Mouse (Mus musculus) T-helper 1 cell (primary cell): ENCODE measurements around the gene Nfu1.

ENCODE experiments used
- in situ Hi-C: fragments of 300-600 bp; cut with MboI, MseI; formaldehyde crosslinking; loops from one replicate; pipeline ENCODE4 v1.15.1; 2025; ENCODE audit warnings: high pct_unique_total_duplicates

Gene Nfu1

DNA sequence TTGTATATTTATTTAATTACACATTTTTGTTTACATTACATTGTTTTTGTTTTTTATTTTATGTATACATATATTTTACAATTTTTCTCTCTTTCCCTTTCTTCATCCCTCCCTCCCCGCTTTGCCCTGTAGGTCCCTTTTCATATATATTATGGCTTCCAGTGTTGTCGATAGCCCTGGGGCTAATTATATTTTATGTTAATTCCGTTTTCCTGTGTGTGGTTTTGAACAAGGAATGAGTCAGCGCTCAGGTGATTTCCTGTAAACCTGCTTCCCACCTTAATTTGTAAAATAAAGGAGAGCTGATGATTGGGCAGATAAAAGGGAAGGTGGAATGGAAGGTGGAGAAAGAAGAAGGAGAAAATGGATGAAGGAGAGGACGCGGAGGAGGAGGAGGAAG is at the start of gene Nfu1:
Gene Nfu1, plus strand, starts transcription at position 350 of the 400 bp plus-strand sequence.
- in situ Hi-C loops: no loop called here

DNA sequence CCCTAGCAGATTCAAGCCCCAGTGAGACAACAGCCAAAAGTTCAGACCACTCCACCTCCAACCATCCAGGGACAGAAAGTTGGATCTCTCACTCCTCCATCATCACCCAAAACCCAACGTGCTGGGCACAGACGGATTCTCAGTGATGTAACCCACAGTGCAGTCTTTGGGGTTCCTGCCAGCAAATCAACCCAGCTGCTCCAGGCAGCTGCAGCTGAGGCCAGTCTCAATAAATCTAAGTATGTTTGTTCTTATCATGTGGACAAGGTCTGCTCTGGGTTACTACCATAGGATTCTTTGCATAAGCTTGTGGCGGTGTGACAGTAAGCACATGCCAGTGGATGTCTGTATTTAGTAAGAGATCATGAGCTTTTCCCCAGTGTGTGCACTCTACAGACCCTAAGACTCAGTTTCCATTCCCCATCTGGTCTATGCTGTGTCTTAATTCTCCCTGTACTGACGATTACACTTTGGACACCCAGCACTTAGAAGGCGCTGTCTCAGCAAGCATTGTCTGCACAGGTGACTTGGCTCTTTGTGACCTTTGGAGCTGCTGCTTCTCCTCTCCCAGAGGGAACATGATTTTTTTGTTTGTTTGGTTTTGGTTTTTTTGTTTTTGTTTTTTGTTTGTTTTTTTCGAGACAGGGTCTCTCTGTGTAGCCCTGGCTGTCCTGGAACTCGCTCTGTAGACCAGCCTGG is 44.9 kb upstream of the Nfu1 start:
- in situ Hi-C loops: no loop called here

DNA sequence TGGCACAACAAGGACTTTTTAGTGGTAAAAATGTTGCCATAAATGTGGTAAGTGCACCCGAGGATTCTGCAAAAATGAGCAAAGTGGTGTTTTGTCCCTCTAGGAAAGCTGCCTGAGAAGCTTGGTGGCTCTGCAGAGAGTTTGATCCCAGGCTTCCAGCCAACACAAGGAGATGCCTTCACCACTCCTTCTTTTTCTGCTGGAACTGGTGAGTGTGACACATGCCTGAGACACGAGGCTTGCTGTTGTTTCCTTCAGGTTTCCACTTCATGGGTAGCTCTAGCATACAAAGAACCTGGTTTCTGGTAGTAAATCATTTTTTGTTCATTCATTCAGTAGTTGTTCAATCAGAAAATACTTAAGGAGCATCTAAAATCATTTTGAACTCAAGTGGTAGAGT is 41.9 kb upstream of the Nfu1 start:
- in situ Hi-C loops: no loop called here

DNA sequence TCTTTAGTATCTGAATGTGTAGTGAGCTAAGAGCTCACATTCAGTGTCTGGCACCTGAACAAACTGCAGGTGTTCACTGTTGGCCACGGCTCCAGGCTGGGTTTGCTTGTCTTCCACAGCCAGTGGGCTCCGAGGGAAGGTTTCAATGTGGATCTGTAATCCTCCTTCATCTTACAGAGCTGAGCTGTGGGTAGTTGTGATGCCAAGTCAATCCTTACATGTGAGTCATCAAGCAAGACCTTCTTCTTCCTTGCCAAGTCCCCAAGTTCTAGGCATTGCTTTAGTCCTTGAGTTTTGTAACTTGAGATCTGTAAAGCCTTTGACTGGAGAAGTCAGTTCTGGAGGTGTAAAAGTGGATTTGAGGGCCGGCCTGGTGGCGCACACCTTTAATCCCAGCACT is 35.1 kb upstream of the Nfu1 start:
- in situ Hi-C loops: no loop called here

DNA sequence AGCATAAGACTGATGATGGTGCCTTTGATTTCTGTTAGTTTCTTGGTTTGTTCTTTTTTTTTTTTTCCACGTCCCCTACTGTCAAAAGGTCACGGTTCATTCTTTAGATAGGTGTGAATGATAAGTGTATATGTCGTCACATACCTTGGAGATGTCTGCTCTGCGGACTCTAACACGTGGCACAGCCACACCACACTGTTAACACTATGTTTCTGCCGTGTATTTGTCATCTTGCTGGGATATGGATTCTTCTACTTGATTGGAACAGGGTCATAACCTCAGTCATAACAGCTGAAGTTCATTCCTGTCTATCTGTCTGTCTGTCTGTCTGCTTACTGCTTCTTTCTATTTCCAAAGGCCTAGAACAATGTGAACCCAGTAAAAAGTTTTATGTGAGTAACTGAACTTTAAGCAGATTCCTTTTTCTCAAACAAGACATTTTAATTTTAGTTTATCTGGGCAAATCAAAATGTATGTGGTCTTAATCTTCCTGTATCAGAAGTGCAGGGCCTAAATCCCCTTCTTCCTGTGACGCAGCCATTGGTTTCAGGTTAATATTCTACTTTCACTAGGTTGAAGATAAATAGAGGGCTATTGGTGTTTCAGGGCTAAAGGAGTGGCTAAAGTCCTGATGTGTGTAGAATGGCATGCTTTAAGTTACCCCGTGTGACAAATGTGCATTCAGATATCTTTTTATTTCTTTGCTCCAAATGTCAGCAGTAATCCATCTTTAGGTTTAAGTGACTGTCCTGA is 30.7 kb upstream of the Nfu1 start:
- in situ Hi-C loops: no loop called here

DNA sequence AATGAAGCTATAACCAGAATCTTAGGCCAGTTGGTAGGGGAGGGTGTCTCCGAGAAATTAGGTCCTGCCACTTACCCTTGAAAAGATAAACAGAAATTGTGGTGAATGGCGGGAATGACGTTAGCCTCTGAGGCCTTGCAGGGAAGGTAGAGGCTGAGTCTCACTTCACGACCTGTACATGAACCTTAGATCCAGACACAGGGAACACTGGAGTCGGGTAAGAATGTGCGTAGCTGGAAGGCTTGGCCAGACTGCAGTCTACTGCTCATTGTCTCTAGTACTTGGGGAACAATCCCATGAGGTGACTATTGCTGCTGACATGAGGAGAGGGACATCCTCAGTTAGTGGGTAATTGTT is 30.1 kb upstream of the Nfu1 start:
- in situ Hi-C loops: no loop called here

DNA sequence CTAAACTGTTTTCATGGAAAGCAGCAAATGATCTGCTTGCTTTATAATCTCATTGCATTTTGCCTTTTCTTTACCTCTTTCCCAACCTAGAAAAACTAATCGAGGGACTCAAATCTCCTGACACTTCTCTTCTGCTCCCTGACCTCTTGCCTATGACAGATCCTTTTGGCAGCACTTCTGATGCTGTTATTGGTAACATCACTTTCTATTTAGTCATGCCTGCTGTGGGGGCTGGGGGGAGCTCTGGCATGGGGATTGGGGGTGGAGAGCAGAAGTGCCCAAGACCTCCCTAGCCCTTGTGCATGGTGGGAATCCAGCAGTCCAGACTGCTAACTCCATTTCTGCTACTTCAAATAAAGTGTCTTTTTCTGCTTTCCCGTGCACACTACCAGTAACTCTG is 27.8 kb upstream of the Nfu1 start:
- in situ Hi-C loops: no loop called here

DNA sequence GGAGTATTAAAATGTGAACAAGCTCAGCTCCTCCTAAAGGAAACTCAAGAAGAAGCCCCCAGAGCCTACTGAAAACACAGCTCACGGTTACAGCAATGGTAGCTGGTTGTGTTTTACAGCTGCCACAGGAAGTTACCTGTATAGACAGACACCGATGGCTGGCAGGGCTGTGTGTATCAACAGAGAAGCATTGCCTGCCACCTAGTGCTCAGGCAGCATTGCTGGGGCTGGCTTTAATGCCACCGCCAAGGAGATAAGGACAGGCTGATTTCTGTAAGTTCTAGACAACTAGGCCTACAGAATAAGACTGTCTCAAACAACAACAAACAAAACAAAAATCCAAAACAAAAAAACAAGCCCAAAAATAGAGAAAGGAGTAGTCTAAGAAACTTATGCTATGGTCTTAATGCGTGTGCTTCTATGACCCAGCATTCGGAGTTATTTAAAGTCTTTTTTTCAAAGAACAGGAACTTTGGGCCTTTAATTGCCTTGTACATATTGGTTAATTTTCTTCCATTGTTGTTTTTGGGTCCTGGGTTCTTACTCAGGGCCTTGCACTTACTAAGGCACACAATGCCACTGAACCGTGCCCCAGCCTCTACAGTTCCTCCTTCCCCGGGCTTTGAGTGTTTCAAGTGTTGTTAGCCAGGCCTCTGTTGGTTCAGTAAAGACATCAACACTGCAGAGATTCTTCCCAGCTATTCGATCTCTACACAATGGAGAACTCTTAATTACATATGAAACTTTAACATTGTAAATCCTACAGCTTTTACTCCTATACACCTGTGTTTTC is 23.5 kb upstream of the Nfu1 start:
- in situ Hi-C loops: no loop called here

DNA sequence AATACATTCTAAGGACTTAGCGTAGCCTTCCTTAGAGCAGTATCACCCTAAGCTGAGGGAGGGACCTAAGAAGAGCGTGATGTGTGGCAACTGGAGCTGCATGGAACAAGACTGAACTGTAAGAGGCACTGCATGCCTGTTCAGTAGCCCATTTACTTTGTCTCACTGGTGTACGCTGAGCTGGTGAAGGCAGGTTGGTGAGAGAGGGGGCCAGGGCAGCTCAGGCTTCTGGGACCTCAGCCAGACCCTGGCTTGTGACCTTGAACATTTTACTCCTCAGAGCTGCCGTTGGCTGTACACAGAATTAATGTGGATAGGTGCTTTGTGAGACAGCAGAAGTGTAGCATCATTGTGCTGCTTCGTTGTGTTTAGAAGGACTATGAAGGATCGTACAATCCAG is 19.5 kb upstream of the Nfu1 start:
- in situ Hi-C loops: no loop called here

DNA sequence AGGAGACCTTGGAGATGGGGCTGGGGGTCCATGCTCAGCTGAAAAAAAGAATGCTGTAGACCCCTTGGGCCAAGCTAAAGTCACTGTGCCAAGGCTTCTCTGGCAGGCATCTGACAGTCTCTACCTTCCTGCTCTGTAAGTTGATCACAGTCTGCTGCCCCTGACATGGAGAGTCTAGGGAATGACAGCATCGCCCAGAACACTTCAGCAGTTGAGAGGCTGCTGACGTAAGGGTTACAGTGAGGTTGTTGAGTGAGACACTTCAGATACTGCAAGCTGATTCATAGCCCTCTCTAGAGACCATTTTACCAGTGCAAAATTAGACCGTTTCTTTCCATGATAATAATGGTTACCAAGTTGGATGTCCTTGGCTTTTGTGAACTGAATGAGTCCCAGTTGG is 18.0 kb upstream of the Nfu1 start:
- in situ Hi-C loops: no loop called here

DNA sequence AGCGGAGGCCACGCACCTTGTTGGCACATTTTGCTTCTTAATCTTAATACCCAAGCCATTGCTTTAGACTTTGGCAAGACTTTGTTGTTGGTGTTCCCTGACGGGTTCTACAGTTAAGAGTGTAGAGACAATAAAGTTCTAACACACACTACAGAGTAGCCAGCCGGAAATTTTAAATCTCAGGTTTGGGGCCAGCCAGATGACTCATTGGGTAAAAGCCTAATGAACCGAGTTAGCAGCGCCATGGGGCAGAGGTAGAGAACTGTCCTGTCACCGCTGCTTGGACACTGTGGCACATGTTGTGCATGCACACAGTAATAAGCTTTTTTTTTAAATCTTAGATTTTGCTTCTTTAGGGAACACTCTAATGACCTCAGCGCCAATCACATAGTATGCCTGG is 16.7 kb upstream of the Nfu1 start:
- in situ Hi-C loops: no loop called here

DNA sequence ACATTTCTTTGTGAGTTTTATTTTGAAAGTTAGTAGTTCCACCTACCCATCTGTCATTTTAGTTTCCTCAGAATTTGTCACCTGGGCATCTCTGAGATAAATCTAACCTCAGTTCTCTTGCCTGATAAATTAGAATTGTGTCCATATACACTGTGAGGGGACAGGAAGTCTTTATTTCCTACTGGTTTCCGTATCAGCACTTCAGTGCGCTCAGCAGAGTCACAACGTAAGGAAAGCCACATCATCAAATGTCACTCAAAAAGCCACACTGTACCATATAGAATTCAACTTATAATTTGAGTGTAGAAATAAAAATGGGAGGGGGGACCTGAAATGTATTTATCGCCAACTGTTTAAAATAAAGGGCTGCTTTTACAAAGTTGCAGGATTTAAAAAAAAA is 14.8 kb upstream of the Nfu1 start:
- in situ Hi-C loops: no loop called here

DNA sequence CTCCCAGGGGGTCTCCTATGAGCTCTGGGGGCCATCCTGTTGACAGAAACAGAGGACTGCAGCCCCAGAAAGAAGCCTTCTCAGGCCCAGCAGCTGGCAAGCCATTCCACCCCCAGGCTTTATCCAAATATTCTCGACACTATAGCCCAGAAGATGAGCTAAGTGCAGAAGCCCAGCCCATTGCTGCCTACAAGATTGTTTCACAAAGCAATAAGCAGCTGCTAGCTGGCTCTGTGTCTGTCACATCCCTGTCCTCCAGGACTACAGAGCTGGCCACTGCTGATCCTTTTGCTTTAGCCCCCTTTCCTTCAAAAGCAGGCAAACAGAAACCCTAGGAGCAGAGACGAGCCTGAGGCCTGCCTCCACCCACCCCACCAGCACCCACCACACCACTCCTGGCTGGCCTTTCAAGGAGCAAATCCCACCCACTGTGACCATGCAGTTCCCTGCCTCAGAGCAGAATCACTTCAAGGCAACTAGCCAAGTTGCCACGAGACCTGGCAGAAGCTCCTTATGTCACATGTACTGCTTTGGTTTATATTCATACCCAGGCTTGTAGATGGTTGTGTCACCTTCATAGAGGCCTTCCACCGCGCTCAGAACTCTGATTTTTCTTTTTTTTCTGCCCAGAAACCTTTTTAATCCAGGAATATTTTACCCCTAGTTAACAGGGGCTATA is 12.3 kb upstream of the Nfu1 start:
- in situ Hi-C loops: no loop called here

DNA sequence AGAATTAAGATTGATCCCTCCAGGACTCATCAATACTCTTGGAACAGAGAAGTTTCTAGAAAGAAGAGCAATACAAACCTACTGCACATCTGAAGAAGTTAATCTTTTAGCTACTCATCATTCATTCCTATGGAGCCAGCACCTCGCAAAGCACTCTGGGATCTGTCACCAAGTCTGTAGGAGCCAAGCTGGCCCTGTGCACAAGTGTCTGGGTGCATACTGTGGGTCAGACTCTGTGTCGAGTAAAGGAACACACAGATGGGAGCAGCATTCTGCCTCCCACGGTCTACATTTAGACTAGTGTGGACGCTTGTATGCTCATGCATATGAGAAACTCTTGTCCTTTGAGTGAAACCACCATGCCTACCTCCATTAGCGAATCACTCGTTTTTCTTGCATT is 11.7 kb upstream of the Nfu1 start:
- in situ Hi-C loops: no loop called here

DNA sequence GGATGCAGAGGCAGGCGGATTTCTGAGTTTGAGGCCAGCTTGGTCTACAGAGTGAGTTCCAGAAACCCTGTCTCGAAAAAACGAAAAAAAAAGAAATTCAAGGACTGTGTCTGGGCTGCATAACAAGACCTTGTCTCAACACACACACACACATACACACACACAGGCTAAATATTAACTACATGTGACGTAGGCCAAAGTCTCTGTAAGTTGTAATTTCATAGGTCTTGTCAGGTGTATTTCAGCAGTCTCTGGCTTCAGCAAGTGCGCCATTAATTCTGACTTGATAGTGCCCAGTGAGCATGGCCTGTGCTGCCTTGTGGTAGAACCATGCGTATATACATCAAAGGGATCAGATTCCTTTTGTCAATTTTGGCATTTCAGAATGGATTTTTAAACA is 7.0 kb upstream of the Nfu1 start:
- in situ Hi-C loops: loop anchor here (5.0 kb wide), 1 partner anchor 190 kb away; no protein-coding TSS in a partner anchor

DNA sequence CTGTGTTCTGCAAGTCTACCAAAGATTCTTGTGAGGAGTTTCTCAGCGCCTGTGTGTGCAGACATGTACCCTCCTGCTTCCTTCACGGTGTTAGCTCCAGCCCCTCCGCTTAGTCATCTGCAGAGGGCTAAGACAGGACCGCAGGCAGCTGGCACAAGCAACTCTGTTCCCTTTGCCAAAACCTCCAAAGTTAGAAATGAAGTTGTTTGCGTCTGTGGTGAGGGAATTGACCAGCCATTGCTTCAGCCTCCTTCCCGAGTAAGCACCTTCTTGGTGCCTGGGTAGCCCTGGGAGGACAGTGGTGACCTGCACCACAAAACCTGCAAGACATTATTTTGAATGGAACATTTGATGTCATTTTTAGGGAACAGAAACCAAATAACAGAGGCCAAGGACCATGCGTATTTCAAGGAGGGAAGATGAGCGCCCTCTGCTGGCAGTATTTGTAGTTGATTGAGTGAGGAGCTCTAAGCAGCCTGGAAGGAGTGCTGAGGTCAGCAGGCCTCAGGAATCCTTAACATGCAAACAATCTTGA is 6.4 kb upstream of the Nfu1 start:
- in situ Hi-C loops: loop anchor here (5.0 kb wide), 1 partner anchor 190 kb away; no protein-coding TSS in a partner anchor

DNA sequence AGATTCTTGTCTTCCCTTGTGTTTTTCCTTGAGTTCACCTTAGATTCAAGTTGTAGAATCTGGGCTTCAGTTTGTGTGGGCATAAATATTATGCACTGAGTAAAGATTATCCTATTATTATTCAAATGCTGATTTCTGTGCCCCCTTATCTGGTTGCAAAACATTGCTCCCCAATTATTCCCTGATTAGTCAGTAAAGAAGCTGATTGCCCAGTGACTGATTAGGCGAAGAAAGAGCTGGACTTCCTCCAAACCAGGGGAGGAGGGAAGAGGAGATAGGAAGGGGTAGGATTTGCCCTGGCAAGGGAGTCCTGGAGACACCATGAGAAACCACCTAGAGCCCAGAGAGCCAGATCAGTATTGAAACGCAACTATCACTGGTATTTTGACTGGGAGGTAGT is 4.9 kb upstream of the Nfu1 start:
- in situ Hi-C loops: loop anchor here (5.0 kb wide), 1 partner anchor 192 kb away; no protein-coding TSS in a partner anchor

DNA sequence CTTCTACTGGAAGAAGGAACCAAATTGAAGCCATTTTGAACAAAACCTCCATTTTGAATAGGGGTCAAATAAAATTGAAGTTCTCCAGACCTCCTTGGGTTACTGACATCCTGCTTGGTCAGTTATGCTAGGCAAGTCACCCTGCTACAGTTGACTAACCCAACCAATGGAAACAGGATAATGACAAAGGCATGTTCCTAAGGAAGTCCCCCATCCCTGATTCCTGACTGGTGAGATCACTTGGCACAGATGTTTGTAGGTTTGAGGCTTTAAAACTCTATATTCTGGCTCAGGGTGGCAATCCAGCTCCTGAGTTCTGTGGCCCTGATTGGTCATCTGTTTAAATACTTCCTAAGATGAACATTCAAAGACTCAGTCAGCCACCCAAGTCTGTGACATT is 3.5 kb upstream of the Nfu1 start:
- in situ Hi-C loops: no loop called here

DNA sequence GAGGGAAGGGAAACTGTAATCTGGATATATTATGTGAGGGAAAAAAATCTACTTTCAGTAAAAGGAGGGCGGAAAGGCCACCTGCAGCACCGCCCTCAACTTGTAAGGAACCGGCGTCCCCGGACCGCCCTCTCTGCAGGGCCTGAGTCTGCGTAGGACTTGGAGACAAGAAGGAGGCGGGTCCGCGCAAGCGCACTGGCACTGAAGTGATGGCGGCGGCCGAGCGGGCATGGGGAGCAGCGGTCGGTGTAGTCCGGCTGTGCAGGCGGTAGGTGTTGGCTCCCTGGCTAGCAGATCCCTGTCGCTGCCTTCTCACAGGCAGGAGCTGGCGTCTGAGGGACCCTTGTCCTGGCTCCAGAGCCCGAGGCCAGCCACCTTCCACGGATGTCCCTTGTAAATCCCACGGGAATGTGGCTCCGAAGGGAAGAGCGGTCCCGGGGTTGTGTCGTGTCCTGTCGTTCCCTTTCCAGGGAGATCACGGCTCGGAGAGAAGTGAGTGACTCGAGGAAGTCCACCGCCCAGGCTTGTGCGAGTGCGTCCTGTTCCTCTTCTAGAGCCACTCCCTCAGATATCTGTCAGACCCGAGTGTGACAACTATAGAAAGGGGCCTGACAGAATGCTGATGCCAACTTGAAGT is 774 bp downstream of the Nfu1 start:
- in situ Hi-C loops: no loop called here

DNA sequence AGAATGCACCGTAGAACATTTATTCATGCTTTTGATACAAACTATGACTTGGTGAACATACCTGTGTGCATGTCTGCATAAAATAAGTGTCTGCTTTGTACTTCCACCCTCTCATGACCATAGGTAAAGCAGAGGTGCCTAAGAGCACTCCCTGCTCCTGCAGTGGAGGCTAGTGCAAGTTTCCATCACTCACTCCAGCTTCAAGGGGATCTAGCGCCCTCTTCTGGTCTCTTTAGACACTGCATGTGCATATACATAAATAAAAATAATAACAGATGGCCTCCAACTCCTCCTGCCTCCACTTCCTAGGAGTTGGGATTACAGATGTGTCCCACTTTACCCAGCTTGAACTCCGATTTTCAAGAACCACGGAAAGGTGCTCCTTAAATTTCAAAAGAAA is 7.9 kb downstream of the Nfu1 start:
- in situ Hi-C loops: no loop called here

DNA sequence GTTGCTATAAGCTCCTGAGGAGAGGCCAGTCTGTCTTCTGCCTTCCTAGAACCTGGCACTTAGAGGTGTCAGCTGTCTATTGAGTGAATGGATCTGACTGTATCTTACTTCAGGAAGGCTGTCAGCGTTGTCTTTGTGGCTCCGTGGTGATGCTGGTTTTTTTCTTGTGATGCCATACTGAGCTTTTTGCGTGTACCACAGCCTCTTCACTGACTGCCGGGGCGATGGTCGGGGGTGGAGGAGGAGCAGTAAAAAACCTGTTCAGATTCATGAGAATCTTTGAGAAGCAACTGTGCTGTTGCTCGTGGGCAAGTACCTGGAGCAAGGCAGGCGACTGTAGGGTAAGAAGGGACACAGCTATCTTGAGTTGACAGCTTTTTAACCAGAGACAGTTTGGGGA is 9.8 kb downstream of the Nfu1 start:
- in situ Hi-C loops: no loop called here
